Mouse (Mus musculus) left cerebral cortex, adult 9 months (tissue): Measurements from ENCODE around the gene Rapgef4.

Experiments used
- DNase-seq, 2 experiments: peaks; one replicate each; pipeline ENCODE4 v3.0.0; 2022; ENCODE audit warnings: low spot score in 2 of 2

Gene Rapgef4

GRCm38 (mm10) chr2:72269651-72270341 lies 288.8 kb downstream of the Rapgef4 start:
- DNase-seq: no peak

GRCm38 (mm10) chr2:72278247-72278873 lies 297.3 kb downstream of the Rapgef4 start:
- DNase-seq: no peak

- DNase-seq: no peak
Measured at GRCm38 (mm10) chr2:72280524-72280923, 299.5 kb downstream of the Rapgef4 start.

- no peak for DNase-seq
Measured at GRCm38 (mm10) chr2:72281971-72282370, 300.9 kb downstream of the Rapgef4 start.

GRCm38 (mm10) chr2:72282733-72283132 lies 301.7 kb downstream of the Rapgef4 start:
- no peak for DNase-seq

- DNase-seq: no peak
Measured at GRCm38 (mm10) chr2:72284689-72285088, 303.6 kb downstream of the Rapgef4 start.

- peak in 1 of 2 experiments; percentile 16 for DNase-seq
Measured at GRCm38 (mm10) chr2:72285256-72285887, 304.3 kb downstream of the Rapgef4 start, which contains the start of gene Map3k20. Map3k20 (plus strand) TSS chr2:72285637.

GRCm38 (mm10) chr2:72285888-72286661 lies 305.0 kb downstream of the Rapgef4 start:
- DNase-seq: no peak

GRCm38 (mm10) chr2:72287142-72287541 lies 306.1 kb downstream of the Rapgef4 start:
- DNase-seq: no peak

- no peak for DNase-seq
Measured at GRCm38 (mm10) chr2:72288932-72289534, 308.0 kb downstream of the Rapgef4 start.

GRCm38 (mm10) chr2:72291103-72291502 lies 310.1 kb downstream of the Rapgef4 start:
- DNase-seq: no peak

- no peak for DNase-seq
Measured at GRCm38 (mm10) chr2:72292573-72292972, 311.5 kb downstream of the Rapgef4 start.

- no peak for DNase-seq
Measured at GRCm38 (mm10) chr2:72294994-72295393, 314.0 kb downstream of the Rapgef4 start.

GRCm38 (mm10) chr2:72296984-72297715 lies 316.1 kb downstream of the Rapgef4 start:
- DNase-seq: no peak

- DNase-seq: no peak
Measured at GRCm38 (mm10) chr2:72297716-72298082, 316.7 kb downstream of the Rapgef4 start.

- DNase-seq: no peak
Measured at GRCm38 (mm10) chr2:72298406-72298805, 317.4 kb downstream of the Rapgef4 start.

- no peak for DNase-seq
Measured at GRCm38 (mm10) chr2:72301194-72301916, 320.3 kb downstream of the Rapgef4 start.

GRCm38 (mm10) chr2:72305738-72306137 lies 324.7 kb downstream of the Rapgef4 start:
- no peak for DNase-seq
